Mouse (Mus musculus) mature B cell (primary cell): ENCODE data around the gene Gm826.

Experiments used
- in situ Hi-C: fragments of 300-500 bp; cut with MboI; formaldehyde crosslinking; loops from 2 replicates; pipeline ENCODE4 v1.14.3; 2019

Gm826 gene

DNA sequence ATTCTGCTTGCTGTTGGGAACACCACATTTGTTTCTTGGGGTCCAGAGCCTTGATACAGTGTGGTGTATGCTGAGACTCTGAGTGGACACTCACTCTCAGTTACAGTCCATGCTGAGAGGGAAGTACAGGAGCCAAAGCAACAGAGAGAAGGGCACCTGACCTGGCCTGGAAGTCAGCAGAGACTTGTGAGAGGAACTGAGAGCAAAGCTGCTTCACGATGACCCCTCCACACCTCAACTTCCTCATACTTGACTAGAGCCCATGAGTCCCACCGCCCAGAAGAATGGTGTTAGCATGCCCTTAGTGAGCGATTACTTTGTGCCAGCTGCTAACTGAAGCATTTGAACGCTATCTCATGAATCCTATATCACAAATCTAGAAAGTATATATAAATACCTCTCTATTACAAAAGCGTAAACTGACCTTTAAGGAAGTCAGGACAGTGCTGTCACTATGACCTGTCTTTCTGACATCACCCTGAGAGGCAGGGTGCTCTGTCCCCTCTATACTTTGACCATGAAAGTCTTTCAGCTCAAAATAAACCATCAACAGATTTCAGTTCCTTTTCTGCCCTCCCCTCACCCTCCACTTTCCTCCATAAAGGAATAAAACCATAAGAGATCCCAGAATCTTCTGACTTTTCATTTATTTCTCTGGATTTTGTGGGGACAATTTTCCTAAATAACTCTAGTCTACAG lies 57.9 kb downstream of the Gm826 start:
- in situ Hi-C loops: no loop called here

DNA sequence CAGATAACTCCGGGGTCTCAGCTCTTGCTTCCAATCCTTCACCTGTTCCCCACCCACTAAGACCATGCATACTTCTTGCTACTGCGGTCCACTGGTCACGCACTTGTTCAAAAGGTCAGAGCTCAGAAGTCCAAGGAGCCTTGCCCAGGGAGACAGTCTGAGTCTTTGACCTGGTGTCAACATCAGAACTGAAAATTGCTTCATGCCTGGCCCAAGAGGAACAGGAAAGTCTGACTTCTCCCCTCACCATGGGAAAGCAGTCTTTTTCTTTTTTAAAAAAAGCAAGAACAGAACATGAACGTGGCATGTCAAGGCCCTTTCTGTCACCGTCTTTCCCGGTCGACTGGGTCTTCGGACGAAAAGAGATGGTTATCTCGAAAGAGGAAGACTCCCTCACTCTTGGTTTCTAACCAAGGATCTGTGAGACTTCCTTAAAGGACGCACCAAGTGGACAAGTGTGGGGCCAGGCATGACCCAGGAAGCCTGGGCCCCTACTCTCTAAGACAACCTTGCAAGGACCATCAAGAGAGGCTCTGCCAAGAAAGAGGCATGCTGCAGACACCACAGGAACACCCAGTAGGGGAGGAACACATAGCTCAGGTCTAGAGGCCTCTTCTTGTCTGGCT lies 66.0 kb downstream of the Gm826 start:
- in situ Hi-C loops: no loop called here

DNA sequence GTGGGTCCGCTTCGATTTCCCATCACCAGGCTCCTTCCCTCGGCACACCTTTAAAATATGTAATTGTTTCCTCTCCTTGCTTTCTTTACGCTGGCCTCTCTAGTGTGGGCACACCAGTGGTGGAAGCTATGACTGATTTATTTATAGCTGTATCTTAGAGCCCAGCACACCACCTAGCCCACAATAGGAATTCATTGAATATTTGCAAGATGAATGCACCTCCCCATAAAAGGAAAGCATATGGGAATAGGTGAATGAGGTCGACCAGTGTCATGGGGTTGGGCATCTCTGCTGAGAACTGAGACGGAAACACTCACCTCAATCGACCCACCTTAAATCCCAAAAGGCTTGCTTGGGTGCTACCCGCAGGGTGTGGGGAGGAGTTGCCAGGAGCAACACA lies 70.1 kb downstream of the Gm826 start:
- in situ Hi-C loops: no loop called here

DNA sequence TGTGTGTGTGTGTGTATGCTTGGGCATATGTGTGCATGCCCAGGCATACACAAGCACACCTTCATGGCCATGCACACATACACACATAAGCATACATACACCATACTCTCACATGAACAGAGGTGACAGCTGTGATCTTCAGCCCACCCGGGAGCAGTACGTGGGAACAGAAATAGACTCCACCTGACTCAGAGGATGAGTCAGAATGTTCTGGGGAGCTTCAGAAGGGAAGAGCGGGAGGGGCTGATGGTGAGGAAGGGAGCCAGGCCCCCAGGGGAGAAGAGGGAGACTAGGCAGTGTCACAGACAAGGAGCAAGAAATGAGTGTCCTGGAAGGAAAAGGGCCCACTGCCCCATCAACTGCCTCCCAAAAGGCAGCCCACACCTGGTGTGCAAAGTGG lies 72.4 kb downstream of the Gm826 start:
- in situ Hi-C loops: no loop called here
